Mouse (Mus musculus) heart, embryonic 13.5 days (tissue): ENCODE results near the gene Slc4a1. TPM values are rescaled to one million over a fixed set of nuclear protein-coding genes. Genes with fewer than 3 reads are reported as not detected.
A peak's percentile ranks its signal among the peaks of the same experiment; 100 is the strongest.

ENCODE experiments used
- ATAC-seq: fragments of 200-750 bp; cut with Nextera tagmentation; 2 replicates; pipeline ENCODE4 v1.8.0; 2017; ENCODE audit warnings: moderate TSS enrichment; ENCODE audit not compliant: insufficient number of reproducible peaks, low FRiP score, low TSS enrichment; ENCODE audit errors: extremely low read depth
- H3K27ac ChIP-seq: fragments of 300-500 bp; sonication (generic); replicated peaks from 2 replicates; pipeline ENCODE4 v1.5.1; 2015; ENCODE audit warnings: moderate library complexity, mild to moderate bottlenecking, inconsistent platforms
- H3K27me3 ChIP-seq: fragments of 300-500 bp; sonication (generic); replicated peaks from 2 replicates; pipeline ENCODE4 v1.6.1; 2015; ENCODE audit warnings: mild to moderate bottlenecking, inconsistent platforms
- H3K36me3 ChIP-seq: fragments of 300-500 bp; sonication (generic); 2 replicates; pipeline ENCODE4 v1.6.1; 2015; ENCODE audit warnings: mild to moderate bottlenecking, inconsistent platforms
- H3K4me1 ChIP-seq: fragments of 300-500 bp; sonication (generic); 2 replicates; pipeline ENCODE4 v1.6.1; 2015; ENCODE audit warnings: inconsistent platforms
- H3K4me2 ChIP-seq: fragments of 300-500 bp; sonication (generic); 2 replicates; pipeline ENCODE4 v1.6.1; 2015; ENCODE audit warnings: inconsistent platforms, mild to moderate bottlenecking, moderate library complexity
- H3K4me3 ChIP-seq: fragments of 300-500 bp; sonication (generic); 2 replicates; pipeline ENCODE4 v1.5.1; 2015; ENCODE audit warnings: moderate library complexity, mild to moderate bottlenecking, inconsistent platforms
- H3K9ac ChIP-seq: fragments of 300-500 bp; sonication (generic); 2 replicates; pipeline ENCODE4 v1.6.1; 2015; ENCODE audit warnings: inconsistent platforms, mild to moderate bottlenecking, moderate library complexity
- H3K9me3 ChIP-seq: fragments of 300-500 bp; sonication (generic); 2 replicates; pipeline ENCODE4 v1.6.1; 2016; ENCODE audit warnings: inconsistent platforms
- WGBS: fragments of 180-500 bp; shearing (Covaris S2); methylation state at CpG from one replicate; pipeline ENCODE4 v1.1.7; 2015; ENCODE audit warnings: mixed read lengths; 5-methylcytosine and 5-hydroxymethylcytosine counted together
- microRNA-seq: library from miRNA; unstranded; fragments of <30 nt; microRNA quantifications from one replicate; pipeline ENCODE4, GENCODE M21; 2016
- polyA plus RNA-seq: library from polyadenylated mRNA; unstranded; fragments of >200 nt; fragmentation: Nextera tagmentation; extraction: Ambion mirVana; gene quantifications from 2 replicates; pipeline ENCODE4 v1.2.1, GENCODE M21; 2015

Slc4a1 gene
- polyA plus RNA-seq, 1 experiment from 2014 or later = 59.5 TPM

- Histone ChIP-seq H3K27me3 (no peaks in the 10 kb centered on the region), H3K9me3 (no peaks in the 10 kb centered on the region), H3K4me1 (peaks cover 32% of the 10 kb centered on the region), H3K27ac (peak overlapping the region; percentile 74; the same call in 1 of the 2 replicates), H3K36me3 (peaks cover 85% of the 10 kb centered on the region), H3K4me3 (peak overlapping the region; percentile 55), H3K9ac (peak overlapping the region; percentile 77), H3K4me2 (peak overlapping the region; percentile 81)
- WGBS = 87% methylated on average over 22 of the region's 22 CpGs
- ATAC-seq = no peak
These were observed 56.0 kb downstream of the Slc4a1 start for GRCm38 (mm10) chr11:102309821-102310617.

- Histone ChIP-seq H3K4me3 (peak overlapping the region; percentile 55), H3K9ac (peak overlapping the region; percentile 77), H3K27me3 (no peaks in the 10 kb centered on the region), H3K27ac (peak overlapping the region; percentile 74), H3K4me1 (peaks cover 30% of the 10 kb centered on the region), H3K9me3 (no peaks in the 10 kb centered on the region), H3K4me2 (peak overlapping the region; percentile 81), H3K36me3 (peaks cover 74% of the 10 kb centered on the region)
- ATAC-seq = peak; percentile 88
- WGBS = under 1% methylated on average over 27 of the region's 27 CpGs
These were observed 57.0 kb downstream of the Slc4a1 start for GRCm38 (mm10) chr11:102308979-102309378.

GRCm38 (mm10) chr11:102308104-102308503 is 57.9 kb downstream of the Slc4a1 start:
- ATAC-seq = no peak
- Histone ChIP-seq H3K9ac (0 out of 2 replicates have a peak overlapping the region, but pooled peaks have one; percentile 28), H3K4me1 (peaks cover 30% of the 10 kb centered on the region), H3K36me3 (peaks cover 66% of the 10 kb centered on the region), H3K4me3 (no peak overlapping the region), H3K27ac (no peak overlapping the region), H3K4me2 (no peak overlapping the region), H3K9me3 (no peaks in the 10 kb centered on the region), H3K27me3 (no peaks in the 10 kb centered on the region)
- WGBS = 81% methylated on average over 9 of the region's 9 CpGs

- H3K27ac ChIP-seq = no peak overlapping the region
- peaks cover 17% of the 10 kb centered on the region for H3K4me1 ChIP-seq
- H3K9ac ChIP-seq = no peak overlapping the region
- ATAC-seq = no peak
- no peak overlapping the region for H3K4me2 ChIP-seq
- H3K9me3 ChIP-seq = peaks cover 3% of the 10 kb centered on the region; the same call in 1 of the 2 replicates
- no peak overlapping the region for H3K4me3 ChIP-seq
- H3K36me3 ChIP-seq = peaks cover 40% of the 10 kb centered on the region
- 57% methylated on average over 2 of the region's 3 CpGs for WGBS
- H3K27me3 ChIP-seq = no peaks in the 10 kb centered on the region
These were observed 60.6 kb downstream of the Slc4a1 start for GRCm38 (mm10) chr11:102305359-102305758.

GRCm38 (mm10) chr11:102304141-102304540 is 61.9 kb downstream of the Slc4a1 start:
- no peak for ATAC-seq
- Histone ChIP-seq H3K27ac (no peak overlapping the region), H3K9me3 (peaks cover 3% of the 10 kb centered on the region; the same call in 1 of the 2 replicates), H3K4me2 (no peak overlapping the region), H3K36me3 (peaks cover 28% of the 10 kb centered on the region), H3K4me3 (no peak overlapping the region), H3K9ac (no peak overlapping the region), H3K4me1 (peaks cover 5% of the 10 kb centered on the region), H3K27me3 (no peaks in the 10 kb centered on the region)
- WGBS = 49% methylated on average over 2 of the region's 2 CpGs

- H3K36me3 ChIP-seq = no peaks in the 10 kb centered on the region; the same call in 1 of the 2 replicates
- 26% methylated on average over 1 of the region's 1 CpGs for WGBS
- ATAC-seq = no peak
These were observed 66.2 kb downstream of the Slc4a1 start for GRCm38 (mm10) chr11:102299839-102300238.

More at GRCm38 (mm10) chr11:102299839-102300238, 66.2 kb downstream of the Slc4a1 start:
- peaks cover 3% of the 10 kb centered on the region; the same call in 1 of the 2 replicates for H3K9me3 ChIP-seq
- H3K27me3 ChIP-seq = no peaks in the 10 kb centered on the region
- no peak overlapping the region for H3K4me3 ChIP-seq
- H3K4me2 ChIP-seq = no peak overlapping the region
- H3K4me1 ChIP-seq = peaks cover 17% of the 10 kb centered on the region
- H3K9ac ChIP-seq = no peak overlapping the region
- H3K27ac ChIP-seq = no peak overlapping the region

Small RNA genes lying within 50 kb of the gene (microRNA-seq; reads per million reads assigned to microRNA genes)
- gene Mir6930 = not detected

Other genes starting within 250 kb of the Slc4a1 start
- gene Nags, start 220.7 kb downstream of the Slc4a1 start, polyA plus RNA-seq = 0.33 TPM in 1 of 2 replicates, not detected in the other
- 32.4 and 38.4 TPM in 2 replicates for gene Tmem101, start 209.8 kb downstream of the Slc4a1 start, polyA plus RNA-seq
- gene Lsm12, start 180.9 kb downstream of the Slc4a1 start, polyA plus RNA-seq = 80.7 and 97.0 TPM in 2 replicates
- gene G6pc3, start 176.6 kb downstream of the Slc4a1 start, polyA plus RNA-seq = 25.6 and 29.3 TPM in 2 replicates
- gene Hdac5, start 136.0 kb downstream of the Slc4a1 start, polyA plus RNA-seq = 82.9 and 89.4 TPM in 2 replicates
- gene BC030867, start 117.3 kb downstream of the Slc4a1 start, polyA plus RNA-seq = 12.3 and 13.5 TPM in 2 replicates
- gene Asb16, start 97.5 kb downstream of the Slc4a1 start, polyA plus RNA-seq = 0.09 TPM in 1 of 2 replicates, not detected in the other
- 36.8 and 41.2 TPM in 2 replicates for gene Tmub2, start 81.3 kb downstream of the Slc4a1 start, polyA plus RNA-seq
- gene Atxn7l3, start 69.6 kb downstream of the Slc4a1 start, polyA plus RNA-seq = 8.5 and 9.2 TPM in 2 replicates
- gene Ubtf, start 46.5 kb downstream of the Slc4a1 start, polyA plus RNA-seq = 51.1 and 53.1 TPM in 2 replicates
- gene Rundc3a, start 27.2 kb upstream of the Slc4a1 start, polyA plus RNA-seq = 1.1 and 1.7 TPM in 2 replicates
- gene Slc25a39, start 41.7 kb upstream of the Slc4a1 start, polyA plus RNA-seq = 287 and 294 TPM in 2 replicates
- gene Grn, start 64.1 kb upstream of the Slc4a1 start, polyA plus RNA-seq = 220 and 224 TPM in 2 replicates
- gene Fam171a2, start 81.5 kb upstream of the Slc4a1 start, polyA plus RNA-seq = 2.8 and 2.9 TPM in 2 replicates
- 10.5 and 11.3 TPM in 2 replicates for gene Itga2b, start 103.9 kb upstream of the Slc4a1 start, polyA plus RNA-seq
- 36.1 and 39.0 TPM in 2 replicates for gene Gpatch8, start 190.2 kb upstream of the Slc4a1 start, polyA plus RNA-seq
- gene Gm11627, start 213.3 kb upstream of the Slc4a1 start, polyA plus RNA-seq = 10.5 and 13.8 TPM in 2 replicates
- gene Fzd2, start 238.2 kb upstream of the Slc4a1 start, polyA plus RNA-seq = 19.1 and 22.0 TPM in 2 replicates